Mouse (Mus musculus) midbrain, embryonic 15.5 days (tissue): ENCODE data around the gene Prss36. TPM values are rescaled to one million over a fixed set of nuclear protein-coding genes. Genes with fewer than 3 reads are reported as not detected.
"Not testable (repeated sequence)": the region's sequence is repeated elsewhere in the genome, so short reads cannot be mapped to it uniquely, and the experiment has no call there.

ENCODE experiments used
- ATAC-seq: fragments of 200-750 bp; cut with Nextera tagmentation; replicated peaks from 2 replicates; pipeline ENCODE4 v1.8.0; 2017; ENCODE audit warnings: moderate TSS enrichment
- H3K27ac ChIP-seq: fragments of 300-500 bp; sonication (generic); 2 replicates; pipeline ENCODE4 v1.5.1; 2015; ENCODE audit warnings: mild to moderate bottlenecking, inconsistent platforms
- H3K27me3 ChIP-seq: fragments of 300-500 bp; sonication (generic); replicated peaks from 2 replicates; pipeline ENCODE4 v1.6.1; 2015; ENCODE audit warnings: inconsistent platforms
- H3K36me3 ChIP-seq: fragments of 300-500 bp; sonication (generic); replicated peaks from 2 replicates; pipeline ENCODE4 v1.6.1; 2015; ENCODE audit warnings: inconsistent platforms
- H3K4me1 ChIP-seq: fragments of 300-500 bp; sonication (generic); 2 replicates; pipeline ENCODE4 v1.6.1; 2015; ENCODE audit warnings: inconsistent platforms
- H3K4me2 ChIP-seq: fragments of 300-500 bp; sonication (generic); 2 replicates; pipeline ENCODE4 v1.6.1; 2015; ENCODE audit warnings: inconsistent platforms, mild to moderate bottlenecking, moderate library complexity
- H3K4me3 ChIP-seq: fragments of 300-500 bp; sonication (generic); 2 replicates; pipeline ENCODE4 v1.5.1; 2015; ENCODE audit warnings: mild to moderate bottlenecking, inconsistent platforms
- H3K9ac ChIP-seq: fragments of 300-500 bp; sonication (generic); 2 replicates; pipeline ENCODE4 v1.6.1; 2015; ENCODE audit warnings: mild to moderate bottlenecking, inconsistent platforms
- H3K9me3 ChIP-seq: fragments of 300-500 bp; sonication (generic); 2 replicates; pipeline ENCODE4 v1.6.1; 2016; ENCODE audit warnings: inconsistent platforms
- WGBS: fragments of 180-500 bp; shearing (Covaris S2); methylation state at CpG from one replicate; pipeline ENCODE4 v1.1.7; 2015; ENCODE audit warnings: mixed read lengths; 5-methylcytosine and 5-hydroxymethylcytosine counted together
- polyA plus RNA-seq: library from polyadenylated mRNA; unstranded; fragments of >200 nt; fragmentation: Nextera tagmentation; extraction: Ambion mirVana; gene quantifications from 2 replicates; pipeline ENCODE4 v1.2.1, GENCODE M21; 2015

Gene Prss36
- polyA plus RNA-seq, 1 experiment from 2014 or later: 10.4 TPM

- H3K27me3 ChIP-seq: no peaks in the 10 kb centered on the region
- H3K27ac ChIP-seq: peak overlapping the region; percentile 97
- peaks cover 16% of the 10 kb centered on the region for H3K36me3 ChIP-seq
- peak overlapping the region; percentile 88 for H3K9ac ChIP-seq
- peak overlapping the region; percentile 90 for H3K4me3 ChIP-seq
- no peak; the same call in 1 of the 2 replicates for ATAC-seq
- no peaks in the 10 kb centered on the region for H3K9me3 ChIP-seq
- peaks cover 22% of the 10 kb centered on the region for H3K4me1 ChIP-seq
- H3K4me2 ChIP-seq: peak overlapping the region; percentile 58
- WGBS: 9% methylated on average over 10 of the region's 10 CpGs
Observed at GRCm38 (mm10) chr7:127966371-127966918, 19.9 kb upstream of the Prss36 start.

- H3K4me3 ChIP-seq: no peak overlapping the region
- no peak for ATAC-seq
- no peaks in the 10 kb centered on the region for H3K36me3 ChIP-seq
- no peak overlapping the region for H3K27ac ChIP-seq
- WGBS: 65% methylated on average over 5 of the region's 5 CpGs
- H3K27me3 ChIP-seq: no peaks in the 10 kb centered on the region
- no peaks in the 10 kb centered on the region for H3K9me3 ChIP-seq
- H3K4me1 ChIP-seq: no peaks in the 10 kb centered on the region
- H3K4me2 ChIP-seq: no peak overlapping the region
- no peak overlapping the region for H3K9ac ChIP-seq
Observed at GRCm38 (mm10) chr7:127959364-127959763, 12.8 kb upstream of the Prss36 start.

- H3K9ac ChIP-seq: no peak overlapping the region
- WGBS: 42% methylated on average over 13 of the region's 13 CpGs
- no peak overlapping the region for H3K27ac ChIP-seq
- H3K4me2 ChIP-seq: no peak overlapping the region
- no peak for ATAC-seq
- no peak overlapping the region for H3K4me3 ChIP-seq
- no peaks in the 10 kb centered on the region for H3K27me3 ChIP-seq
- no peaks in the 10 kb centered on the region for H3K4me1 ChIP-seq
- no peaks in the 10 kb centered on the region for H3K36me3 ChIP-seq
- no peaks in the 10 kb centered on the region for H3K9me3 ChIP-seq
Observed at GRCm38 (mm10) chr7:127952864-127953581, 6.5 kb upstream of the Prss36 start.

GRCm38 (mm10) chr7:127944614-127945013 is 1.9 kb downstream of the Prss36 start:
- ATAC-seq: no peak

GRCm38 (mm10) chr7:127942097-127942496 is 4.4 kb downstream of the Prss36 start:
- WGBS: 54% methylated on average over 2 of the region's 2 CpGs
- ATAC-seq, H3K4me2 ChIP-seq, H3K4me1 ChIP-seq, H3K36me3 ChIP-seq, H3K27ac ChIP-seq, H3K4me3 ChIP-seq, H3K9me3 ChIP-seq, H3K9ac ChIP-seq: not testable (repeated sequence)
- peaks cover 18% of the 10 kb centered on the region for H3K27me3 ChIP-seq

More at GRCm38 (mm10) chr7:127944614-127945013, 1.9 kb downstream of the Prss36 start:
- WGBS: 12% methylated on average over 23 of the region's 23 CpGs
- Histone ChIP-seq H3K4me1 (no peaks in the 10 kb centered on the region), H3K9ac (no peak overlapping the region), H3K36me3 (no peaks in the 10 kb centered on the region), H3K9me3 (no peaks in the 10 kb centered on the region), H3K4me3 (no peak overlapping the region), H3K27ac (no peak overlapping the region), H3K27me3 (peaks cover 18% of the 10 kb centered on the region), H3K4me2 (0 out of 2 replicates have a peak overlapping the region, but pooled peaks have one; percentile 2)

GRCm38 (mm10) chr7:127936216-127936884 is 10.2 kb downstream of the Prss36 start:
- H3K4me2 ChIP-seq: peak overlapping the region; percentile 73
- H3K9me3 ChIP-seq: no peaks in the 10 kb centered on the region
- H3K4me3 ChIP-seq: peak overlapping the region; percentile 68
- peak; percentile 1; the same call in 1 of the 2 replicates for ATAC-seq
- peaks cover 17% of the 10 kb centered on the region for H3K4me1 ChIP-seq
- 55% methylated on average over 18 of the region's 18 CpGs for WGBS
- peak overlapping the region; percentile 84 for H3K27ac ChIP-seq
- H3K27me3 ChIP-seq: no peaks in the 10 kb centered on the region
- H3K9ac ChIP-seq: peak overlapping the region; percentile 74
- H3K36me3 ChIP-seq: no peaks in the 10 kb centered on the region

- H3K27me3 ChIP-seq: no peaks in the 10 kb centered on the region
- no peaks in the 10 kb centered on the region for H3K9me3 ChIP-seq
- ATAC-seq: peak; percentile 80
- peak overlapping the region; percentile 68 for H3K4me3 ChIP-seq
- H3K9ac ChIP-seq: peak overlapping the region; percentile 74
- peak overlapping the region; percentile 73 for H3K4me2 ChIP-seq
- no peaks in the 10 kb centered on the region for H3K36me3 ChIP-seq
- 0% methylated on average over 38 of the region's 38 CpGs for WGBS
- peak overlapping the region; percentile 84 for H3K27ac ChIP-seq
- H3K4me1 ChIP-seq: peaks cover 17% of the 10 kb centered on the region
Observed at GRCm38 (mm10) chr7:127935748-127936159, 10.8 kb downstream of the Prss36 start.

GRCm38 (mm10) chr7:127935028-127935722 is 11.3 kb downstream of the Prss36 start:
- Histone ChIP-seq H3K36me3 (no peaks in the 10 kb centered on the region), H3K27me3 (peaks cover 6% of the 10 kb centered on the region; the same call in 1 of the 2 replicates), H3K4me3 (peak overlapping the region; percentile 68), H3K9ac (peak overlapping the region; percentile 74), H3K9me3 (no peaks in the 10 kb centered on the region), H3K27ac (peak overlapping the region; percentile 84), H3K4me1 (peaks cover 17% of the 10 kb centered on the region), H3K4me2 (peak overlapping the region; percentile 73)
- ATAC-seq: peak; percentile 96
- 5% methylated on average over 32 of the region's 32 CpGs for WGBS

- Histone ChIP-seq H3K27me3 (peaks cover 15% of the 10 kb centered on the region), H3K9me3 (no peaks in the 10 kb centered on the region), H3K9ac (no peak overlapping the region), H3K36me3 (no peaks in the 10 kb centered on the region), H3K4me2 (no peak overlapping the region), H3K27ac (no peak overlapping the region), H3K4me1 (peaks cover 17% of the 10 kb centered on the region), H3K4me3 (no peak overlapping the region)
- ATAC-seq: no peak
- 95% methylated on average over 5 of the region's 5 CpGs for WGBS
Observed at GRCm38 (mm10) chr7:127934075-127934474, 12.4 kb downstream of the Prss36 start.

- no peak for ATAC-seq
- H3K4me1 ChIP-seq: peaks cover 17% of the 10 kb centered on the region
- H3K36me3 ChIP-seq: no peaks in the 10 kb centered on the region
- H3K4me3 ChIP-seq: no peak overlapping the region
- no peak overlapping the region for H3K9ac ChIP-seq
- H3K27me3 ChIP-seq: peaks cover 28% of the 10 kb centered on the region
- no peak overlapping the region for H3K27ac ChIP-seq
- 14% methylated on average over 13 of the region's 13 CpGs for WGBS
- H3K4me2 ChIP-seq: no peak overlapping the region
- H3K9me3 ChIP-seq: no peaks in the 10 kb centered on the region
Observed at GRCm38 (mm10) chr7:127932273-127933031, 14.1 kb downstream of the Prss36 start.

- H3K4me1 ChIP-seq: peaks cover 15% of the 10 kb centered on the region
- H3K27me3 ChIP-seq: peaks cover 28% of the 10 kb centered on the region
- no peak overlapping the region for H3K27ac ChIP-seq
- ATAC-seq: no peak
- H3K9ac ChIP-seq: no peak overlapping the region
- H3K4me3 ChIP-seq: no peak overlapping the region
- no peaks in the 10 kb centered on the region for H3K9me3 ChIP-seq
- H3K36me3 ChIP-seq: no peaks in the 10 kb centered on the region
- 40% methylated on average over 13 of the region's 13 CpGs for WGBS
- no peak overlapping the region for H3K4me2 ChIP-seq
Observed at GRCm38 (mm10) chr7:127931351-127932135, 15.0 kb downstream of the Prss36 start.
